Mouse (Mus musculus) induced T-regulatory cell, adult 2 months (primary cell): ENCODE data around the gene Cnpy2.
A peak's percentile ranks its signal among the peaks of the same experiment; 100 is the strongest.

ENCODE experiments used
- DNase-seq: peaks from one replicate; pipeline ENCODE4 v3.0.0-alpha.2; 2012; ENCODE audit warnings: low read depth

Gene Cnpy2

GRCm38 (mm10) chr10:128368402-128369217 lies 46.4 kb downstream of the Cnpy2 start, which contains the start of gene Coq10a:
Gene Coq10a (minus strand): TSS chr10:128368997.
- DNase-seq = peak; percentile 94

- DNase-seq = no peak
Measured at GRCm38 (mm10) chr10:128369218-128369543, 46.9 kb downstream of the Cnpy2 start.

- DNase-seq = no peak
Measured at GRCm38 (mm10) chr10:128369599-128369998, 47.3 kb downstream of the Cnpy2 start.

GRCm38 (mm10) chr10:128370021-128370420 lies 47.8 kb downstream of the Cnpy2 start:
- no peak for DNase-seq

GRCm38 (mm10) chr10:128370601-128371000 lies 48.3 kb downstream of the Cnpy2 start:
- no peak for DNase-seq

DNA sequence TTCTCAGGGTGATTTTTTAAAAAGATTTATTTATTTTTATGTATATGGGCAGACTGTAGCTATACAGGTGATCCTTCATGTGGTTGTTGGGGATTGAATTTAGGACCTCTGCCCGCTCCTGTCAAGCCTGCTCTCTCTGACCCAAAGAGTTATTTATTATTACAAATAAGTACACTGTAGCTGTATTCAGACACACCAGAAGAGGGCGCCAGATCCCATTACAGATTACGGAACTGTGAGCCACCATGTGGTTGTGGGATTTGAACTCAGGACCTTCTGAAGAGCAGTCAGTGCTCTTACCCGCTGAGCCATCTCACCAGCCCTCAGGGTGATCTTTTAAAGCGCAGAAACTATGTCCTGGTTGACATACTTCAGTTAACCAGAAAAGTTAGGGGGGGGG lies 49.9 kb downstream of the Cnpy2 start:
- DNase-seq = no peak

DNA sequence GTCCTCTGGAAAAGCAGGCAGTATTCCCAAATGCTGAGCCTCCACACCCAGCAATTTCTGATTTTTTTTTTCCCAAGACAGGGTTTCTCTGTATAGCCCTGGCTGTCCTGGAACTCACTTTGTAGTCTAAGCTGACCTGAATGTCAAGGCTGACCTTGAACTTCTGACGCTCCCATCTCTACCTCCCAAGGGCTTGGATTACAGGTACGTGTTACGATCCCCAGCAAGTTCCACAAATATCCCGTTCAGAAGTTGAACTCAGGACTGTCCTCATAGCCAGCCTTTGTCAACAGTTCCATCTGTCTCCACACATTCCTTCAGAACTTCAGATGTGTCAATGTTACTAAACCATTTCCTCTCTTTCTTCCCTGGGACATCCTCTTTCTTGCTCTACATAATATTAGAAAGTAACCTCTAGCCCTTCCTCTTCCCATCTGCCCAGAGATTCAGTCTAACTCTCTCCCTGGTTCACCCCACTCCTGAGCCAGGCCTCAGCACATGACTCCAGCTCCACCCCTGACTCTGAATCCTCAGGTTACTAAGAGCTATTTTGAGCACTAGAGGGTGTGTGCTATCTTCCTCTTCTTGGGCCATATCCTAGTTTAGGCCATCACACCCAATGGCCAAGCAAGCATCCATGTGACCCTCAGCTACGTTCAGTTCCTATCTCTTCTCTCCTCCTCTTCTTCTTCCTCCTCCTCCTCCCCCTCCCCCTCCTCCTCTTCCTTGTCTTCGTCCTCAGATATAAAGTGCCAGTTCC lies 50.9 kb downstream of the Cnpy2 start:
- no peak for DNase-seq

- DNase-seq = peak; percentile 53
Measured at GRCm38 (mm10) chr10:128374393-128374792, 52.1 kb downstream of the Cnpy2 start.

- no peak for DNase-seq
Measured at GRCm38 (mm10) chr10:128376099-128376454, 53.8 kb downstream of the Cnpy2 start.

GRCm38 (mm10) chr10:128376455-128377211 lies 54.4 kb downstream of the Cnpy2 start, which contains the start of gene Ankrd52:
Gene Ankrd52 (plus strand): TSS chr10:128377115.
- peak; percentile 89 for DNase-seq
